Mouse (Mus musculus): ENCODE measurements around the gene Heca. TPM values are rescaled to one million over a fixed set of nuclear protein-coding genes. Genes with fewer than 3 reads are reported as not detected.
"Not testable (repeated sequence)": the region's sequence is repeated elsewhere in the genome, so short reads cannot be mapped to it uniquely, and the experiment has no call there.

Gene Heca
- total RNA-seq, 2 experiments from 2014 or later, result 25.9 to 26.7 TPM

DNA sequence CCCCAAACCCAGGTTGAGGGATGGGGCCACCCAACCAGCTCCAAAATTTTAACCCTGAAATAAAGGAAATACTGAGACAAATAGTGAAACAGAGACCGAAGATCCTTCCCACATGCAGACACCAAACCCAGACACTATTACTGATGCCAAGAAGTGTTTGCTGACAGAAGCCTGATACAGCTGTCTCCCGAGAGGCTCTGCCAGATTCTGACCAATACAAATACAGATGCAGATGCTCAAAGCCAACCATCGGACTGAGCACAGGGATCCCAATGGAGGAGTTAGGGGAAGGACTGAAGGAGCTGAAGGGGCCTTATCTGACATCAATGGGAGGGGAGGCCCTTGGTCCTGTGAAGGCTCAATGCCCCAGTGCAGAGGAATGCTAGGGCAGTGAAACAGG, 41.5 kb downstream of the Heca start:
- DNase-seq; intact Hi-C loops (cut with DNase I): not testable (repeated sequence)

DNA sequence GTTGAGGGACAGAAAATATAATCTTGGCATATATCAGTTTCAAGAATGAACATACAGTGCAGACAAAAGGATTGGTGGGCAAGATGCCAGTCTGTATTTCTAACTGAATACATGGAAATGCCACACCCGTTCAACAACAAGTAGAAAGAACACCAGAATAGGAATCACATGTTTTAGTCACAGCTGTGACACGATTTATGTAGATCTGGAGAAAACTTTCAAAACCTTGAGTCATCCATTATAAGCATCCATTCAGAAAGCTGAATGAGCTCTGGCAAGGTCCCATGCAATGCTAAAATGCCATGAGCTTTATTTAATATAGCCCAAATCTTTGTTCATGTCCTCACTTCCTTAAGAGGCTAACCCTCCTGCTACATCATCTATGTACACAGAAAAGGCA, 44.4 kb downstream of the Heca start:
- DNase-seq, result no peak
- intact Hi-C loops (cut with DNase I), result no loop called here

DNA sequence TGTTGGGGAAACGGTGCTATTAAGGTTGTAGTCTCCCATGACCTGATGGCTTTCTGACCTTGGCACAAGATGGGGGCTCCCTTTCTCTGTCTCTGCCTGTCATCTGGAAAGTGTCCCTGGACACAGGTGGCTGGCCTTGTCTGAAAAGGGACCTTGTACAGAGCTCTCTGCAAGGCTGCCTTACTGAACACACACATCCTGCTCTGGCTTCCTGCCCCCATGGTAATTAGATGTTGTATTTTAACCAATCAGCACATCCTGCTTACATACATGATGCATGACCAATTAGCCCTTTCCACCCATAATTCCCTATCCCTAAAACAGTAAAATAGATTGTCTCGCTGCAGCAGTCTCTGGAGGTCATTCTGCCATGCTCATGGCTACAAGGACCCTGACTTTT, 67.1 kb downstream of the Heca start:
- DNase-seq, result no peak
- intact Hi-C loops (cut with DNase I), result no loop called here

DNA sequence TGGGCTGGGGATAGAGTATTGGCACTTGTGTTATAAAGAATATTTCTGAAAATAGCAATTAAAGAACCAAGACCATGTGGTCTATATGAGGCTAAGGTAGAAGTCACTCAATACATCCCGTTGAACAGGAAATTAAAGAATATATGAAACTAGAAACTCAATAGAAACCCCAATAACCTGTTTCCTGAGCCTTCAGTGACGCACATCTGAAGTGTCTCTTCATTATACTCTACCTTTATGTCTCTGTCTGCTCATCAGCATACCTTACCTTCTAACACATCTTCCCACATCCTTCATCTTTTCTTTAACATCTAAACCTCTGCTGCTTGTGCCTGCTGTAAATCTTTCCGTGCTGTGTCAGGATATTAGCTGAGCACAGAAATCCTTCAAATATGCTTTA, 67.8 kb downstream of the Heca start:
- intact Hi-C loops (cut with DNase I), result no loop called here
- no peak for DNase-seq

DNA sequence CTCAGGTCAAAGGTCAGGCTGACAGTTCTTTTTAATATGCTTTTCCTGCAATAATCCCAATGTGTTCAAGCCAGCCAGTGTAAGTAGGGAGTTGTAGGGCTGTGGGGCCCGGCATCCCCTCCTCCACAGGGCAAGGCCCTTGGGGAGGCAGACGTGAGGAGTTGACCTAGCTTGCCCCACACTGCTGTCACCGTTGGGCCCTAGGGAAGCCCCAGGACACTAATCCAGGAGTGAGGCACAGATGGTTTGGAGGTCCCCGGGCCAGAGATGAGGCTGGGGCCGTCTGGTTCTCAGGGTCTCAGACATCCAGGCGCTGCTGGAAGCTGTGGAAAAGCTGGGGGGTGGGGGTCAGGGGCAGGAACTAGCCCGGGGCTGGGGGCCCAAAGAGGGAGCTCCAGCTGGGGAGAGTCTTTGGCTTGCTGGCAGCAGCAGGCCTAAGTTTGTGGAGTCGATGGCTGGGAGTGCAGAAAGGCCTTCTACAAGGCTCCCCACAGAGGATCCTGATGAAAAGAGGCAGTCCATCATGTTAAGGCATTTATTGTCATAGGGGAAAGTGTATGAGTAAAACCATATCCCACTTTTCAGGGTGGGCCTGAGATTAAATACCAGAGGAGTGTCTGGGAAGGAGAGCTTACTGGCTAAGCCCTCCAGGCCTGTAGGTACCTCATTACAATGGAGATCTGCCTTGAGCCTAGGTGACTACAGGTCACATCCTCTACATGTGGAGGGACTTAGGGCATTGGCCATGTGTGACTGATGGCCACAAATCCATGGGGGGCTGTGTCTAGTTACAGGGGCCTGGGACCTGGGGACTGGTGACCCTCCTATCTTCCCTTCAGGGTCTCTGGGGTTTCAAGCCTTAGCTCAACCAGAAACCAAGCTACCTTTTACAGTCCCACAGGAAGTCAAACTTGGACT, 69.6 kb downstream of the Heca start:
- intact Hi-C loops (cut with DNase I), result loop anchor here (5.0 to 10.0 kb wide), 2 partner anchors 319 to 1243 kb away; no protein-coding TSS in a partner anchor
- no peak for DNase-seq

DNA sequence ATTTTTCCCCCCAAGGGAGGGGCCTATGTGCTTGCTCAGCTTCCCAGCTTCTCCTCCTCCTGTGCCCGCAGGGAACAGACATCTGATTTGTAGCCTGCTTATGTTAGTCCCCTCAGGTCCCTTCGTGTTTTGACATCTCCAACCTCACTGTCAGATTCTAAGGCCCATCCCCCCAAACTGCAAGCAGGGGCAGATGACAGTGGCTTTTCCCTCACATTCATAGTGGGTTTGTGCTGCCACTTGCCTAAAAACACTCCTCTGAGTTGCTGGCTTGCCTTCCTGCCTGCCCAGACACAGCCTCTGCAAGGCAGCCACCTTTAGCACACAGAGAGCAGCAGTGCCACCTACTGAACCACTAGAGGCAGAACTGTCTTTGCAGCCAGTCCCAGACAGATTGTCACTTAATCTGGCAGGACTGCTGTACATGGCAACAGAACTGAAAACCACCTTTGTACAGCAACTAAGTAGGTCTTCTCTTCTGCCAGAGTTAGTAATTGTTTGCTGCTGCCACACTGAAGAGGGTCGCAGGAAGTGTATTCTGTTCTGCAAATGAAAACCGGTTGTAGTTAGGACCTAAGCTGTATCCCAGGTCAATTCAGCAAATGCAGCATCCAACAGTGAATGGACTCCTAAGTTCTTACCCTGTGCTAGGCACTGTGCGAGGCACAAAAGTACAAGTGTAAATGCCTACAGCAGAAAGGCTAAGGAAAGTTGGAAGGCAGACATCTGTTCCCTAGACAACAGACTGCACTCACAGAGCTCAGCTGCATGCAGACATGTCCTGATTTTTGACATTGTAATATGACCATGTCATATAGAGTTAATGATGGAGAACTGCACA, 77.8 kb downstream of the Heca start:
- intact Hi-C loops (cut with DNase I), result loop anchor here (1.0 to 10.0 kb wide), 3 partner anchors 73 to 1235 kb away; partner anchors contain the start of gene Txlnb
- peak; percentile 68 to 71 for DNase-seq

DNA sequence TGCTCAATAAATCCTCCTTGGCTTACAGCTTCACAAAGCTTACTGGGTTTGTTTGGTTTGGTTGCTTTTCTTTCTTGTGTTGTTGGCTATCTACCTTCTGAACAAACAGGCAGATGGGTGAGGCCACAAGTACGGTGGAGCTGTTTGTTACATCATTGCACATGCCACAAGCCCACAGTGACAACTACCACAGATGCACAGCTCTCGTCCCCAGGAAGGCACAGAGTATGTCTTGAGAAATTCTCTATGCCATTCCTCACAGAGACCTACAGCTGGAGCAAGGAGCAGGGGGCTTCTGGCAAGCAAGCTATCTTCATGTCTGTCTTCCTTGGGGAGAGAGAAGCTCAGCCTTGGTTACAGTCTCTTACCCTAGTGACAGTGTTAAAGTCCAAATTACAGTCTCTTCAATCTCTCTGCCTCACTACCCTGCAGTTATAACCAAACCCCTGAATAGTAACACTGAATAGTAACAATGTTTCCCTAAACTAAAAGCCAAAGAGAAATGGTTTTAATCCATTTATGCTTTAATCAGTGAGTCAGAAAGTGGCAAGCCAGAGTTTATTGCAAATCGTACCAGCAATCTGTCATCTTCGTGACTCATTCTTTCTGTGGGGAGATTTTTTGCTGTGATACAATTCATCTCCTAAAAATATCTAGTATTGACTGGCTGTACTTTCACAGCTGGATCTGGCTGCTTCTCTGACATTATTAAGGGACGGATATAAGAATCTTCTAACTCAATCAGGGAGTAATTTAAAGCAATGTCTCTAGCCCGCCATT, 87.0 kb downstream of the Heca start:
- DNase-seq, result no peak
- intact Hi-C loops (cut with DNase I), result no loop called here

DNA sequence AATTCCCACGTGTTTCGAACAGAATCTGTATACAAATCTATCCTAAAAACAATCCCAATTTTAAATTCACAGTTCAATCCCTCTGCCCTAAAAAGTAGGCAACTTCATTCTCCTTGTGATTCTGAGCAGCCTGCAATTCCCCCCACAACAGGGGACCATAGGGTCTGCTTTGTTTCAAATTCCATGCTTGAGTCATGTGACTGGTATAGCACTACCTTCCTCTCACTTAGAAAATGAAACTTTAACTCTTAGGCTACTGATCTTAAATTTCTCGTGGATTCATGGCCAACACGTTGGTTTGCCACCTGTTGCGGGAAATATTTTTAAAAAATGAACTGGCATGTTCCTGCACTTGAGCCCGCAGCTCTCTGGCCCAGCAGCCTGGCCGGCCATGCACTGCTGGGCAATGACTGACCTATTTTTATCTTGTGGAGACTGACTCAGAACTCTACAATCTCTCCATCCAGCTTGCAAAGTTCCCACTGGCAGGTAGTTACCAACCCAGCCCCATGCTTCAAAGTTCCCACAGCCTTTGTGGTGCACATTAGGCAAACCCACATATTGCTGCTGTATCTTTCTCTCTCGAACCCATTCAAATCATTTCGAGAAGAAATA, 90.1 kb downstream of the Heca start:
- DNase-seq, result no peak
- intact Hi-C loops (cut with DNase I), result no loop called here

DNA sequence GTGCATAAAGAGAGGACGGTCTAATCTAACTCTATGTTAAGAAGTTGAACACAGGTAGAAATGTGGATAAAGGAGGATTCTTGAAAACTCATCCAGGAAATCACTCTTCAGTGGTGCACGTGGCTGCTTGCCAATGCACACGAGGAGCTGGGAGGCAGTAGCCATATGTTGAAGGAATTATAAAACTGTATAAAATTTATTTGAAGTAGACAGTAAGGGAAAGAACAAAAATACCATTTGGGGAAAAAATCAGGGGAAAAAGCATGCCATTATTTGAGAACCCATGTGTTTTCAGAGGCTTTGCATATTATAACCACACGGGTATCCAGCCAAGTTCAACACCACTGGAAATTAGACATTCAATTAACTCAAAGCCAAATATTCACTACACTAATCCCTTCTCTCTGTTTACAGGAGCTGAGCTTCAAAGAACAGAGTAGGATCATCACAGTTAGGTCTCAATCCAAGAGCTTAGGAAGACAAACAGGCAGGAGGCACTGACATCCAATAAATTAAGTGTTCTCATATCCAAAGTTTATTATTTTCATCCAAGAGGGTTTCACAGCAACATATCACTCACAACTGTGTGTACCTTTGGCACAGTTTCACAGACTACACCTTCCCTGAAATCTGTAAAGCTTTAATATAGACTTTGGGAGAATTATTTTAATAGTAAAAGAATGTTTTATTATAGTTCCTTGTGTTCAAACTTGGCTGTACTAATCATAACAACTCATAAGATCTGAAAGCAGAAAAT, 102.9 kb downstream of the Heca start:
- DNase-seq, result no peak

DNA sequence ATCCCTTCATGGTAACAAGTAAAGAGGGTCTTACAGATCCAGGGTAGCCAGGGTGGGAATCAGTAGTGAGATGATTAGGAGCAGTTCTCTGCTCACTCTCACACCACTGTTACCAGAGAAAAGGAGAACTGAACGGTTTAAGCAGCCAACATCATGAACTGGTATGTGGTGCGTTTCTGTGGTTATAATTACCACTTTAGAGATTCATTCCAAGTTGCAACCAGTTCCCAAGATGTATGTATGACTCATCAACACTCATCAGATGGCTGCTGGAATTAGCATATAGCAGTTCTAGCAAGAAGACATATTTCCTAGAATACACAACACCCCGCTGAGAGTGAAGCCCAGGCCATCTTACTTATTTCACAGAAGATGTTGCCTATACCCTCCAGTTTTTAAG, 105.8 kb downstream of the Heca start:
- intact Hi-C loops (cut with DNase I), result no loop called here
- no peak for DNase-seq

More for the DNA sequence above, 102.9 kb downstream of the Heca start:
- intact Hi-C loops (cut with DNase I), result no loop called here

DNA sequence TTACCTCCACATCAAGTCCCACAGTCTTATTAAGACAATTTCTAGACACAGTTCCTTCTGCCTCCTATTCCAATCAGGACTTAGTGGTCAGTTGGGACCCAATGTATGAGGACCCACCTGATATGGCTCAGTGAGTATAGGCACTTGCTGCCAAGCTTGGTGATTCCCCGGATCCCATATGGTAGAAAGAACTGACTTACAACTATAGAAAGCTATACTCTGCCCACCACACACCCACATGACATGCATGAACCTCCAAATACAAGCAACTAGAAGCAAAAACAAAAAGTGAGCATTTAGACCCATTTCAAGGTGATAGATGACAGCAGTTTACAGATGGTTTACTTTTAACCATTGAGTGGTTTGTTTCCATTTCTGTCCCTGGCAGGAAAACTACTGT, 111.6 kb downstream of the Heca start:
- DNase-seq, result no peak
- intact Hi-C loops (cut with DNase I), result loop anchor here (5.0 kb wide), 1 partner anchor 39 kb away; the partner anchor contains the start of gene Txlnb

DNA sequence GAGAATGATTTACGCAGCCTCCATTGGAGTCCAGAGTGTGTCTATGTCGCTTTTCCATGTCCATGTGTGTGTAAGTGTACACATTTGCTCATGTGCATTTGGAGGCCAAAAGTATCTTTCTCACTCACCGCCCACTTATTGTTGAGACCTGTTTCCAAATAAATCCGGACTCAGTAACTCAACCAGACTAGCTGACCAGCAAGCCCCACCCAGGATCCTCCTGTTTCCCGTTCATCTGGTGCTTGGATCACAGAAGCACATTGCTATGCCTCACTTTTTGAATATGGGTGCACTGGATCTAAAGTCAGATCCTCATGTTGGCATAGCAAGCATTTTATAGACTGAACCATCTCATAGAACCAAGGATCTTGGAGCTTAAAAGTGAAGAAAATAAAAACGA, 112.8 kb downstream of the Heca start:
- intact Hi-C loops (cut with DNase I), result loop anchor here (5.0 kb wide), 1 partner anchor 38 kb away; the partner anchor contains the start of gene Txlnb
- DNase-seq, result no peak

DNA sequence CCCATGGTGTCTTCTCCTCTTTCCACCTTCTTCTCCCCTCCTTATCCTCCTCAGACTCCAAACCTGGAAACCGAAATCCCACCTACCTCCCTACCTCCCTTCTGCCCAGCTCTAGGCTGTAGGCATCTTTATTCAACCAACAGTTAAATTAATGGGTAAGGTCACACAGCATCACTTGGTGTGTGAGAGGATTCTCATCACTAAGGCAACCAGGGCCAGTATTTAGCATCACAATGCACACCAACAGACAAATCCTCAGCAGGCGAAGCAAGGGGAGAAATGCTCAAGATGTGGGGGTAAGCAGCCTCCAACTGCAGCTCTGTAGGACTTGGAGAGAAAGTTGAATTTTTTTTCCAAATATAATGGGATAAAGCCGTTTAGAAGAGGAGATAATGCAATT, 116.8 kb downstream of the Heca start:
- intact Hi-C loops (cut with DNase I), result no loop called here
- no peak for DNase-seq

DNA sequence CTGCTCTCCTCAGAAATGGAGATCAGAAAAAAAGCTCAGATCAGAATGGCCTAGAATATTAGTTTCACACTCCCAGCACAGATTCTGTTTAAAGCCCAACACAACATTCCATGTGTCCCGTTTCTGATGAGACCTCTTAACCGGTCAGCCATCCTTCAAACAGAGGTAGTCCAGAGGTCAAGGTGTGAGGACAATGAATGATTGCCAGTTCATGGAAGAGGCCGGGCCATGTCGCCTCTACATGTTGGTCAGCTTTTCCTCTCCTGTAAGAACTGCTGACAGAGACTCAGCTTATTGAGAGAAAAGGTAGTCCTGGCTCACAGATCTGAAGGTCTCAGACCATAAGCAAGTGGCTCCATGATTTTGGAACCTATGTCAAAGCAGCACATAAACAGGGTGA, 118.7 kb downstream of the Heca start:
- no peak for DNase-seq
- intact Hi-C loops (cut with DNase I), result no loop called here

DNA sequence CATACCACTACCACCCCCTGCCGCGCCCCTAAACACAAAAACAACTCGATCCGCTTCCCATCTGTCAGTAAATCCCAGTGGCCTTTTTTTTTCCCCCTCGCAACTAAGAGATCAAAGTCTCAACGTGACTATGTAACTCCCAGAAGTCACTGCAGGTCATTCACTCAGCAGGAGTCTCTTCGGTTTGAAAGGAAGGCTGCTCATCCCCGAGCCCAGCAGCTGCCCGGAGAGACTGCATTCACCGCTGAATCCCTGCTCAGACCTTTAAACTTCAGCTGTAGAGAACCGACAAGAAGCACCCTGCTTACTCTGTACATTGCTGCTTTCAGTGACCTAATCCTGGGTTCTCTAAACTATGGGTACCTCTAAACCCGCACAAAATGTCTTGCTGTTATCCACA, 120.5 kb downstream of the Heca start:
- intact Hi-C loops (cut with DNase I), result no loop called here

DNA sequence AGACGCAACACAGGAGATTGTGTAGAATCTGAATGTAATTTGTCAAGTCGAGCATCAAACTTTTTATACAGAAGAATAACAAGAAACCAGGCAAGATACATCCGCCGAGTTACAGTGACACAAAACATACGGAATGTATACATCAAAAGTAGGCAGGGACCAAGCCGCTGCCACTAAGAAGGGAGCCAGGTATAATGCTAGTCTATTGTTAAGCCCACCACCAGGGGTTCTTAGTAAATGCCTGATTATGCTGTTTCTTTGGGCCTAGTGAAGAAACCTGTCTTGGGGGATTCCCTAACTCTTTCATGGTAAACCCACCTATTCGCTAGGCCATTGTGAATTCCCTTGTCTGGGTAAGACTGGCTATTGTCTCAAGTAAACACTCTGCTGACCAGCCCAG, 127.4 kb downstream of the Heca start:
- DNase-seq; intact Hi-C loops (cut with DNase I): not testable (repeated sequence)

More for the DNA sequence above, 120.5 kb downstream of the Heca start:
- DNase-seq, result no peak
